Mouse (Mus musculus) limb, embryonic 12.5 days (tissue): ENCODE data around the gene Nudt17. TPM values are rescaled to one million over a fixed set of nuclear protein-coding genes. Genes with fewer than 3 reads are reported as not detected.
A peak's percentile ranks its signal among the peaks of the same experiment; 100 is the strongest.
"Not testable (repeated sequence)": the region's sequence is repeated elsewhere in the genome, so short reads cannot be mapped to it uniquely, and the experiment has no call there.

ENCODE experiments used
- ATAC-seq: fragments of 200-750 bp; cut with Nextera tagmentation; 2 replicates; pipeline ENCODE4 v1.8.0; 2017; ENCODE audit warnings: low read depth, moderate TSS enrichment; ENCODE audit not compliant: insufficient number of reproducible peaks, insufficient read depth, low FRiP score, low TSS enrichment
- H3K27ac ChIP-seq: fragments of 300-500 bp; sonication (generic); 2 replicates; pipeline ENCODE4 v1.5.1; 2016; ENCODE audit warnings: mild to moderate bottlenecking, moderate library complexity
- H3K27me3 ChIP-seq: fragments of 300-500 bp; sonication (generic); 2 replicates; pipeline ENCODE4 v1.6.1; 2016; ENCODE audit warnings: mild to moderate bottlenecking, moderate library complexity
- H3K36me3 ChIP-seq: fragments of 300-500 bp; sonication (generic); 2 replicates; pipeline ENCODE4 v1.6.1; 2016; ENCODE audit warnings: mild to moderate bottlenecking, moderate library complexity
- H3K4me1 ChIP-seq: fragments of 300-500 bp; sonication (generic); replicated peaks from 2 replicates; pipeline ENCODE4 v1.6.1; 2016
- H3K4me2 ChIP-seq: fragments of 300-500 bp; sonication (generic); 2 replicates; pipeline ENCODE4 v1.6.1; 2016; ENCODE audit warnings: mild to moderate bottlenecking, moderate library complexity
- H3K4me3 ChIP-seq: fragments of 300-500 bp; sonication (generic); replicated peaks from 2 replicates; pipeline ENCODE4 v1.5.1; 2016; ENCODE audit warnings: mild to moderate bottlenecking
- H3K9ac ChIP-seq: fragments of 300-500 bp; sonication (generic); replicated peaks from 2 replicates; pipeline ENCODE4 v1.6.1; 2016; ENCODE audit warnings: mild to moderate bottlenecking, moderate library complexity
- H3K9me3 ChIP-seq: fragments of 300-500 bp; sonication (generic); 2 replicates; pipeline ENCODE4 v1.6.1; 2016; ENCODE audit warnings: mild to moderate bottlenecking, moderate library complexity
- WGBS: fragments of 180-500 bp; shearing (Covaris S2); methylation state at CpG from one replicate; pipeline ENCODE4 v1.1.7; 2016; 5-methylcytosine and 5-hydroxymethylcytosine counted together
- polyA plus RNA-seq: library from polyadenylated mRNA; unstranded; fragments of >200 nt; fragmentation: Nextera tagmentation; extraction: Ambion mirVana; gene quantifications from 2 replicates; pipeline ENCODE4 v1.2.1, GENCODE M21; 2016

Nudt17 gene
- 13.5 and 13.7 TPM in 2 replicates for polyA plus RNA-seq

DNA sequence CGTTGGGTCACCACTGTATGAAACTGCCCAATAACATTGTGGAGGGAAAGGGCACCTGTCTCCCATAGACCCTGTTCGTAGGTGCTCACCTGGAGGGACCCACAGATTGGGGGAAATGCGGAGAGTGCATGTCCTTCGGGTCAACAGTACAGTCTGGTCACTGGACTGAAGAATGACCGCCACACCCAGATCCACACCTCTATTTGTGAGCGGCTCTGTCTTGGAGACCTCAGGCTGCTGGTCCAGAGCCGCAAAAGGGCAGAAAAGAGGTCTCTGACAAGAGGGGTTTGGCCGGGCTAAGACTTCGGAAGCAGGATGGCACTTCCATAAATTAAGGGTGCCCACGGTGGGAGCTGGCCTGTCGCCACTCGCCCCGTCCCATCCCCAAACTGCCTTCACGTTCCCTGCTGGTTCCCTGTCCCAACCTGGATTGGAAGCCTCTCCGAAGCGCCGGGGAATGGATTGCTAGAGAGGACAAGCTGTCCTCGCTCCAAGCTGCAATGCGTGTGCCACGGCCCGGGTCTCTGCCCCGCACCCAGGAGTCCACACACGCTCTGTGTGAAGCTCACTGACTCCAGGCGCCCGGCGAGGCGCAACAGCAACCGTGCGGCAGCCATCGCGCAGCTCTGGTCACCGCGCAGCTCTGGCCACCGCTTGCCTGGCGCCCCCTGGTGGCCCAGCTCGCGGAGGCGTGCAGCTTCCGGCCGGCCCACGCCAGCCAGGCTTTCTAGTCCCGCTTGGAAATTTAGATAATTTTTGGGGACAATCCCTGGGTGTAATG lies at the start of gene Nudt17:
Gene Nudt17, minus strand, starts transcription at position 660 of the 781 bp plus-strand sequence.
- Histone ChIP-seq H3K4me3 (peak within 1 kb of the TSS; percentile 50), H3K27me3 (peaks cover 13% of the 10 kb centered on the region), H3K9me3 (no peaks in the 10 kb centered on the region), H3K9ac (peak within 1 kb of the TSS; percentile 72), H3K4me2 (peak within 1 kb of the TSS; percentile 89), H3K4me1 (peaks cover 5% of the 10 kb centered on the region; the same call in 1 of the 2 replicates), H3K36me3 (peaks cover 65% of the 10 kb centered on the region), H3K27ac (no peak within 1 kb of the TSS)
- WGBS: 6% methylated on average over 42 of the region's 42 CpGs
- ATAC-seq: peak; percentile 83

GRCm38 (mm10) chr3:96757691-96758090 lies 49.3 kb upstream of the Nudt17 start:
- no peak for ATAC-seq
- Histone ChIP-seq H3K9ac (no peak overlapping the region), H3K27ac (no peak overlapping the region), H3K4me1 (no peaks in the 10 kb centered on the region), H3K4me2 (no peak overlapping the region), H3K9me3 (no peaks in the 10 kb centered on the region), H3K36me3 (peaks cover 26% of the 10 kb centered on the region), H3K4me3 (no peak overlapping the region), H3K27me3 (no peaks in the 10 kb centered on the region)
- 80% methylated on average over 7 of the region's 7 CpGs for WGBS

- peaks cover 26% of the 10 kb centered on the region for H3K36me3 ChIP-seq
- no peak overlapping the region for H3K9ac ChIP-seq
- no peaks in the 10 kb centered on the region for H3K9me3 ChIP-seq
- ATAC-seq: no peak
- H3K4me3 ChIP-seq: no peak overlapping the region
- 79% methylated on average over 1 of the region's 1 CpGs for WGBS
- H3K4me2 ChIP-seq: no peak overlapping the region
- no peaks in the 10 kb centered on the region for H3K27me3 ChIP-seq
- no peak overlapping the region for H3K27ac ChIP-seq
- H3K4me1 ChIP-seq: no peaks in the 10 kb centered on the region
Observed at GRCm38 (mm10) chr3:96755935-96756334, 47.6 kb upstream of the Nudt17 start.

DNA sequence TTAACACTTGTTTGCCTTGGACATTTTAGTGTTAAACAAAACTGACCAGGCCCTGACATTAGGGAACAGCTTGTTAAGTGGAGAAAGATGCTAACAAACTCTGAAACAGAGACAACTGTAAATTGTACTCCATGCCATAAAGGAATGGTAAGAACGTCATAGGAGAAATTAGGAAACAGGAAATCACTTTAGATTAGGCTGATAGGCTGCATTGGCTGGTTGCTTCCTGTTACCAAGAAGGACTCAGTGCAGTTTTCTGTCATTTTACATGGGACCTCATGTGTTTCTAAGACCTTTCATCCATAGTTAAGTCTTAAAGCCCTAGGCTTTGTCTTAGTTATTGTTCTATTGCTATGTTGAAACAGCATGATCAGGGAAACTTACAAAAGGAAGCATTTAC lies 38.5 kb upstream of the Nudt17 start:
- H3K9ac ChIP-seq: no peak overlapping the region
- H3K4me3 ChIP-seq: no peak overlapping the region
- no peaks in the 10 kb centered on the region for H3K27me3 ChIP-seq
- H3K27ac ChIP-seq: no peak overlapping the region
- H3K4me1 ChIP-seq: no peaks in the 10 kb centered on the region
- no peak overlapping the region for H3K4me2 ChIP-seq
- no peaks in the 10 kb centered on the region for H3K36me3 ChIP-seq
- no peaks in the 10 kb centered on the region for H3K9me3 ChIP-seq
- 71% methylated on average over 1 of the region's 1 CpGs for WGBS
- ATAC-seq: no peak

GRCm38 (mm10) chr3:96744348-96744747 lies 36.0 kb upstream of the Nudt17 start:
- no peaks in the 10 kb centered on the region for H3K27me3 ChIP-seq
- H3K27ac ChIP-seq: no peak overlapping the region
- no peaks in the 10 kb centered on the region for H3K36me3 ChIP-seq
- H3K9ac ChIP-seq: no peak overlapping the region
- H3K4me3 ChIP-seq: no peak overlapping the region
- no peaks in the 10 kb centered on the region for H3K9me3 ChIP-seq
- no peaks in the 10 kb centered on the region for H3K4me1 ChIP-seq
- 94% methylated on average over 3 of the region's 3 CpGs for WGBS
- no peak for ATAC-seq
- H3K4me2 ChIP-seq: no peak overlapping the region

GRCm38 (mm10) chr3:96740279-96740678 lies 31.9 kb upstream of the Nudt17 start:
- H3K27ac ChIP-seq, H3K4me3 ChIP-seq, H3K27me3 ChIP-seq, ATAC-seq, H3K9me3 ChIP-seq, H3K9ac ChIP-seq, H3K4me2 ChIP-seq, H3K36me3 ChIP-seq, H3K4me1 ChIP-seq: not testable (repeated sequence)

DNA sequence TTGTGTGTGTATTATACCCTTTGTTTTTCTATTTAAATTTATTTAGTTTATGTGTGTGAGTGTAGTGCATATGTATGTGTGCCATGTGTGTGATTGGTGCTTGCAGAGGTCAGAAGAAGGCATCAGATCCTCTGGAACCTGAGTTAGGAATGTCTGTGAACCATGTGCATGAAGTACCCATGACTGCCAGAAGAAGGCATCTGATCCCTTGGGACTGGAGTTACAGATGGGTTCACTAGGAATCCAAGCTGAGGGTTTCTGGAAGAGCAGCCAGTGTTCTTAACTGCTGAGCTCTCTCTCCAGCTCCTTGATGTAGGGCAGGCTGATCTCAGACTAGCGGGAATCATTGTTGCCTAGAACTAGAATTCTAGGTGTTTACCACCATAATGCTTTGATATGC lies 29.6 kb upstream of the Nudt17 start:
- 68% methylated on average over 1 of the region's 1 CpGs for WGBS
- ATAC-seq: no peak
- no peak overlapping the region for H3K4me2 ChIP-seq

DNA sequence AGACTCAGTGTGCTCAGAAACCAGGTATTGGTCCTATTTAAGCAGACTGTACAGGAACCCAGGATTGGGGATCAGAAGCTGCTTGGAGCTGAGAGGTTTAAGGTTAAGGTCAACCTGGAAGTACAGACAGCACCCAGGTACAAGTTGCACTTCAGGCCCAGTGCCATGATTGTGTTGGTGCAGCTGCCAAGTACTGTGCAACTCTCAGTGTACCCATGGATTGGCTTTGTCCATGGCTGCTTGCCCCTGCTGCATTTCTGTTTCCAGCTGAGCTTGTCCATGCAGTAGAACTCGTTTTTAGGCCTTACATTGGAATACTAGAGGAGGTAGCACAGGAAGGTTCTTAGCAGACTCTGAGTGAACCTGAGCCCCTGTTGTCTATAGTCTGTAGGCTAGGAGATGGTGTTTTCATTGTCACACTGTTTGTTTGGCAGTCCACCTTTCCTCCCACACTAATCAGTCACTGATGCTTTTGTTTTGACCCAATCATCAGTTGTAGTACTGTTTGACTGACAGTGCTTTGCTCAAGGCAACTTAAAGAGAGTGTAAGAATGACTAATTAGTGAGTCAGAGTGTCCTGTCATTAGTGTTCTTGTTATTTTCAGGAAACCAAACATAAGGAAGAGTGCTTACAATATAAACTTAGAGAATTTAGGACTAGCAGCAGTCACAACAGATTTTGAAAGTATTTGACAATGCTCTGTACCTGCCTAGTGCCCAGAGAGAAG lies 28.8 kb upstream of the Nudt17 start:
- peaks cover 3% of the 10 kb centered on the region; the same call in 1 of the 2 replicates for H3K36me3 ChIP-seq
- no peaks in the 10 kb centered on the region for H3K27me3 ChIP-seq
- no peaks in the 10 kb centered on the region for H3K4me1 ChIP-seq
- no peak overlapping the region for H3K4me3 ChIP-seq
- no peak overlapping the region for H3K4me2 ChIP-seq
- no peak for ATAC-seq
- H3K9me3 ChIP-seq: no peaks in the 10 kb centered on the region
- H3K9ac ChIP-seq: no peak overlapping the region
- no peak overlapping the region for H3K27ac ChIP-seq
- WGBS: 53% methylated on average over 1 of the region's 1 CpGs

More for the DNA sequence above, 29.6 kb upstream of the Nudt17 start:
- H3K9ac ChIP-seq: no peak overlapping the region
- no peak overlapping the region for H3K27ac ChIP-seq
- no peaks in the 10 kb centered on the region for H3K27me3 ChIP-seq
- no peaks in the 10 kb centered on the region for H3K36me3 ChIP-seq
- no peaks in the 10 kb centered on the region for H3K9me3 ChIP-seq
- H3K4me3 ChIP-seq: no peak overlapping the region
- H3K4me1 ChIP-seq: no peaks in the 10 kb centered on the region

DNA sequence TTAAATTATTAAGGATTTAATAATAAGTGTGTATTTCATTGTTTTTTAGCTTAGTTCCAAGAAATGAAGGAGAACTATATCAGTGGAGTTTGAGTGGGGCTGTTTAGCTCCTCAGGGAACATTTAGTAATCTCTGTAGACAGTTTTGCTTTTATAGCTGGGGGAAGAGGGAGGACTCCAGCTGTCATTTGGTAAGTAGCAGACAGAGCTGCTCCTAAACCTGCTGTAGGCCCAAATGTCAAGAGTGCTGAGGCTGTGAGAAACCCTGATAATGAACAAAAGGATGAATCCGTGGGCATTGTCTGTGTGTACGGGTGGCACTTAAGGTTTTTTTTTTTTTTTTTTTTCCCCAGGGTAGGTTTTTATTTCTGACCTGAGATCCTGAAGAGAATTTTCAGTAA lies 26.8 kb upstream of the Nudt17 start:
- Histone ChIP-seq H3K4me1 (no peaks in the 10 kb centered on the region), H3K4me3 (no peak overlapping the region), H3K9me3 (no peaks in the 10 kb centered on the region), H3K9ac (no peak overlapping the region), H3K27me3 (no peaks in the 10 kb centered on the region), H3K27ac (no peak overlapping the region), H3K36me3 (peaks cover 3% of the 10 kb centered on the region; the same call in 1 of the 2 replicates), H3K4me2 (no peak overlapping the region)
- ATAC-seq: no peak
- WGBS: 98% methylated on average over 2 of the region's 2 CpGs

- 94% methylated on average over 1 of the region's 1 CpGs for WGBS
- H3K4me3 ChIP-seq: no peak overlapping the region
- peaks cover 2% of the 10 kb centered on the region for H3K4me1 ChIP-seq
- H3K27ac ChIP-seq: no peak overlapping the region
- peaks cover 3% of the 10 kb centered on the region; the same call in 1 of the 2 replicates for H3K36me3 ChIP-seq
- ATAC-seq: no peak
- no peaks in the 10 kb centered on the region for H3K27me3 ChIP-seq
- H3K9ac ChIP-seq: no peak overlapping the region
- H3K9me3 ChIP-seq: no peaks in the 10 kb centered on the region
- H3K4me2 ChIP-seq: no peak overlapping the region
Observed at GRCm38 (mm10) chr3:96733984-96734383, 25.6 kb upstream of the Nudt17 start.

GRCm38 (mm10) chr3:96730785-96731184 lies 22.4 kb upstream of the Nudt17 start:
- Histone ChIP-seq H3K36me3 (peaks cover 3% of the 10 kb centered on the region; the same call in 1 of the 2 replicates), H3K27ac (no peak overlapping the region), H3K4me1 (peaks cover 10% of the 10 kb centered on the region), H3K27me3 (no peaks in the 10 kb centered on the region), H3K4me3 (no peak overlapping the region), H3K9me3 (no peaks in the 10 kb centered on the region), H3K9ac (no peak overlapping the region), H3K4me2 (no peak overlapping the region)
- ATAC-seq: no peak
- WGBS: 84% methylated on average over 5 of the region's 5 CpGs
